Mouse (Mus musculus) gastrocnemius, adult 2 months (tissue): ENCODE measurements around the gene Gm15013. TPM values are rescaled to one million over a fixed set of nuclear protein-coding genes. Genes with fewer than 3 reads are reported as not detected.
A peak's percentile ranks its signal among the peaks of the same experiment; 100 is the strongest.
"Not testable (repeated sequence)": the region's sequence is repeated elsewhere in the genome, so short reads cannot be mapped to it uniquely, and the experiment has no call there.

Source experiments
- DNase-seq: peaks from one replicate; pipeline ENCODE4 v3.0.0; 2022
- H3K27ac ChIP-seq: fragments of 200-600 bp; 2 replicates; pipeline ENCODE4 v1.8.1; 2022; ENCODE audit warnings: mild to moderate bottlenecking
- H3K4me3 ChIP-seq: fragments of 200-600 bp; 2 replicates; pipeline ENCODE4 v1.8.1; 2022; ENCODE audit warnings: mild to moderate bottlenecking, moderate library complexity
- CTCF ChIP-seq: fragments of 200-600 bp; IDR thresholded peaks from 2 replicates; pipeline ENCODE4 v1.8.1; 2022; ENCODE audit warnings: antibody characterized with exemption, mild to moderate bottlenecking, moderate library complexity
- intact Hi-C: fragments of 180-260 bp; cut with DNase I; formaldehyde crosslinking; loops from one replicate; pipeline ENCODE4 v1.15.1; 2025
- long read RNA-seq, 2 experiments: library from polyadenylated mRNA; stranded (forward); transcript quantifications; one replicate each; pipeline ENCODE4 v2.0.0; 2021
- total RNA-seq, 2 experiments: library from RNA; stranded (reverse); gene quantifications; 2 replicates each; pipeline ENCODE4 v1.2.3; 2021

The Gm15013 gene
- total RNA-seq: not detected
- long read RNA-seq, experiment 1: 0 reads
- long read RNA-seq, experiment 2, partial matches to known transcripts: 0 of 1 reads
- long read RNA-seq, experiment 2, other reads (novel, unspliced or antisense): 0 of 1 reads

DNA sequence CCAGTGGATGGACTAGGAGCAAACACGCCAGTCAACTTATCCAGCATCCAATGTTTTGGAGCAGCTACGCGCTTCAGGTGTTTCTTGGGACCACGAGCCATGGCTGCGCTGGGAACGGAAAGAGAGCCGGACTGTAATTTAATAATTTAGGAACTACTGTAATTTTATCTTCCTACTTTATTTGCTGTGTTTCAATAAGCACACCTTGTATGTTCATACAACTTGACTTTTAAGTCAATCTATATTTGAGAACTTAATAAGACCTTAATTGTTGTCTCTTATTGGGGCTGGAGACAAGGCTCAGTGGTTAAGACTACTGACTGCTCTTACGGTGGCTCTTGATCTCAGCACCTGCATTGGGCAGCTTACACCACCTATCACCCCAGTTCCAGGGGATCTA is at the start of gene Gm15013:
Gene Gm15013 (minus strand): TSS at position 101 of the 400 bp plus-strand sequence.
- intact Hi-C loops: no loop called here
- TF ChIP-seq CTCF: no peak
- no peak within 1 kb of the TSS for H3K27ac ChIP-seq
- DNase-seq: no peak
- no peak within 1 kb of the TSS for H3K4me3 ChIP-seq

DNA sequence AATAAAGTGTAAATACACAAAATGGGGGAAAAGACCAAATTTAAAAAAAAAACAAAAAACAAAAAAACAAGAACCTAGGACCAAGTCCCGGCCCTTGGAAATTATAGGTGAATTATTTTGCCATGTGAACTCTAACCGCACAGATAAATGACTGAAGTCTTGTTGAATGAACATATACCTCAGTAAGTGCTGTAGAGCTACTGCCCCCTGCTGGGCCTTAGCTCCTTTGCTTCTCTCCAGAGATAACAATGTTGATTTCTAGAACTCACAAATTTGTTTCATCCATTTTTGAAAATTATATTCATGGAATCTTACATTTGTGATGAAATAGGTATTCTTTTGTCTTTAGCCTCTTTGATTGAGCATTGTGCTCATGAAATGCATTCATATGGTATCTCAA is 48.3 kb upstream of the Gm15013 start:
- DNase-seq: peak; percentile 26

GRCm38 (mm10) chrX:139758634-139759033 is 44.4 kb upstream of the Gm15013 start:
- H3K4me3 ChIP-seq, DNase-seq, H3K27ac ChIP-seq, intact Hi-C loops: not testable (repeated sequence)

More for the DNA sequence above, 48.3 kb upstream of the Gm15013 start:
- Histone ChIP-seq H3K27ac (no peak overlapping the region), H3K4me3 (no peak overlapping the region)
- intact Hi-C loops: no loop called here
- TF ChIP-seq CTCF: peak; percentile 60

DNA sequence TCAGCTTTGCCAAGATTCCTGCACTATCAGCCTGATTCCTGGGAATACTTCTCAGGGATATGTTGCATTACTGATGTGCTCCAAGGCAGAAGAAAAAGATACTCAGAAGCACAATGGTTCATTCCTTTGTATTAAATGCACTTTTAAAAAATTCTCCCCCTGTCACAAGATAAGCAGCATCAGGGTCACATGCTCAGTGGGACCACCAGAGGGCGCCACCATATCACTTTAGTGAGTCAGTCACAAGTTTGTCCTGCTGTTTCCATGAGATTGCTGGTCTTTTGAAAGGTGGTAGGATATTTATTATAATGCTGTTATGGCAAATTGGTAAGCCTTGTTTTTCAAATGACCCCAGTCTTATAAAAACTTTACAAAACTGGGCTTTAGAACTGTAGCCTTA is 37.6 kb upstream of the Gm15013 start:
- Histone ChIP-seq H3K27ac (no peak overlapping the region), H3K4me3 (no peak overlapping the region)
- TF ChIP-seq CTCF: peak; percentile 76
- DNase-seq: peak; percentile 54
- intact Hi-C loops: loop anchor here (5.0 kb wide), 1 partner anchor 80 kb away; no protein-coding TSS in a partner anchor

DNA sequence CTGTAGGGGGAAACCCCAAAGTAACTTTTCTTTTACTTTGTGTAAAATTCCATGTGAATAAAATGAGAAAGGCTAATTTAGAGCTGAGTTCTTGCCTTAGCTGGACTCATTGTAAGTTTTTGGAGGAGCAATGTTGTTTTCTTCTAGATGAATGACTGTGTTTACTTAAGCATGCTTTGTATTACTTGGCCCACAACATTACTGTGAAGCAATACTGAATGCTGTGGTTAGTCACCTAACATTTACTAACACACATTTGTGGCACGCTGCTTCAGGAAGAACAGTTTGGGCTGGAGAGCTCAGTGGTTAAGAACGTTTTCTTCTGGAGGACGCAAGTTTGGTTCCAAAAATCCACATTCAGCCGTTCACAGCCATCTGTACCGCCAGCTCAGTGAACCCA is 22.8 kb upstream of the Gm15013 start:
- no peak for DNase-seq
- TF ChIP-seq CTCF: no peak
- intact Hi-C loops: no loop called here

DNA sequence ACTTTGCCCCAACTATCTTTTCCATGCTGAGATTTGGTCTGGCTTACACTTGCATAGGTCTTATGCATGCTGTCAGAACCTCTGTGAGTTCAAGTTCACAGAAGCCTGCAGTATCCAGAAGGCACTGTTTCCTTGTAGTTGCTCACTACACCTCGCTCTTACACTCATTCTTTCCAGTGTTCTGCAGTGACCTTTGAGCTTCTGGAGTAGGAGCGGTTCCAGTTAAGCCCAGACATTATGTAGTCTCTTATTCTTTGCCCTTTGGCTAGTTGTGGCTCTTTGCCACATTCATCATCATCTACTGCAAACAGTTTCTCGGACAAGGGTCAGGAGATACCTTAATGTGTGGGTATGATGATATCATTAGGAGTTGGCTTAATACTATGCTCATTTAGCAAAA is 16.3 kb upstream of the Gm15013 start:
- Histone ChIP-seq H3K27ac (no peak overlapping the region), H3K4me3 (no peak overlapping the region)
- intact Hi-C loops: no loop called here
- TF ChIP-seq CTCF: no peak
- DNase-seq: no peak

More for the DNA sequence above, 22.8 kb upstream of the Gm15013 start:
- Histone ChIP-seq H3K27ac (no peak overlapping the region), H3K4me3 (no peak overlapping the region)

DNA sequence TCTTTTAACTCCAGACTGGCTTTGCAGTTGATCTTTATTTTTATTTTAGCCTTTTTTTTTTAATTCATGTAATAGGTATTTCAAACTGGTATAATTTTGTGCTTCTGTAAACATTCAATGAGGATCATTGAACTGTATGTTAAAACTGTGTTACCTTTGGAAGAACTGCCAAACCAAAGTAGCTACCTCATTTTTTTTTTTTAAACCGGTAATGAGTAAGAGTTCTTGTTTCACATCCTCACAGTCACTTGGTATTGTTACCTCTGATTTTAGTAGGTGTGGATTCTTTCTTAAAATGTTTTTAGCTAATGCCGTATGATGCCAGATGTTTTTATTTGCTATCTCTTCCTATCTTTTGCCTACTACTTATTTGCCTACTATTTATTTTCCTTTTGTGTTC is 8.1 kb upstream of the Gm15013 start:
- Histone ChIP-seq H3K27ac (no peak overlapping the region), H3K4me3 (no peak overlapping the region)
- TF ChIP-seq CTCF: no peak
- no peak for DNase-seq
- intact Hi-C loops: no loop called here

DNA sequence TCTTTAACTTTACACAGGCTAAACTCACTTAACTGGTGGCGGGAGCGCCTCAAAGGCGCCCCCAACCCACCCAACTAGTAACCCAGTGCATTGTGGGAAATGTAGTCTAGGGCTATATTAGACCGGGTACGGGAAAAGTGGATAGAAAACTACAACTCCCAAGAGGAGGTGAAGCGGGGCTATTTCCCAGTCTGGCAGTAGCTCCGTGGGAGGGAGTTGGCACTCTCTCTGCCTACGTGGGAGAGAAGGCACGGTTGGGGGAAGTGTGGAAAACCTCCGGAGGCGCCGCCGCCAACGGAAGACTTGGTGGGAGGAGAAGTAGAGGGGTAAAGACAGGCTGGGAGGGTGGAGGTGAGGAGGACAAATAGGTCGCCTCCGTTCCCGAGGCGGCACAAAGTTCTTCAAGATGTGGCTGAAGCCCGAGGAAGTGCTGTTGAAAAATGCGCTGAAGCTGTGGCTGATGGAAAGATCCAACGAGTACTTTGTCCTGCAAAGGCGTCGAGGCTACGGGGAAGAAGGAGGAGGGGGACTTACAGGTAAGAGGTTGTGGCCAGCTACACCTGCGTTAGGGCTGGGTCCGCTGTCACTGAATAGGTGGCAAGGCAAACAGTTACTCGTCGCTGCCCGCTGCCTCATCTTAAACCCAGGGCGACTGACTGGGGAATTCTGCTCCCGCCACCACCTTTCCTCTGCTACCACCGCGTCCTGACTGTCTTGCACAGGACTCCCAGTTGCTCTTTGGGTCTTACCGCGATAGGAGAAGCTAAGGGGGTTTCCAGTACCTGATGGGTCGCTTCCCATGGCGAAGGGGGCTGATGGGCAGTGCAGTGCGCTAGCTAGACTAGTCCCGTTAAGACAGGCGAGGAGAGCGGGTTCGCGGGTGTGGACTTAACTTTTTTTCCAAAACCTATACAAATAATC is 29.2 kb downstream of the Gm15013 start, which contains the start of gene Tbc1d8b:
Gene Tbc1d8b (plus strand): TSS at position 222 of the 921 bp plus-strand sequence.
- H3K4me3 ChIP-seq: peak within 1 kb of the TSS; percentile 83
- DNase-seq: peak; percentile 89
- intact Hi-C loops: no loop called here
- no peak for TF ChIP-seq CTCF
- H3K27ac ChIP-seq: peak within 1 kb of the TSS; percentile 87

- intact Hi-C loops: no loop called here
- Histone ChIP-seq H3K27ac (peak overlapping the region; percentile 87), H3K4me3 (peak overlapping the region; percentile 83)
- peak; percentile 13 for DNase-seq
- no peak for TF ChIP-seq CTCF
Measured at GRCm38 (mm10) chrX:139684410-139684774, 29.9 kb downstream of the Gm15013 start.

DNA sequence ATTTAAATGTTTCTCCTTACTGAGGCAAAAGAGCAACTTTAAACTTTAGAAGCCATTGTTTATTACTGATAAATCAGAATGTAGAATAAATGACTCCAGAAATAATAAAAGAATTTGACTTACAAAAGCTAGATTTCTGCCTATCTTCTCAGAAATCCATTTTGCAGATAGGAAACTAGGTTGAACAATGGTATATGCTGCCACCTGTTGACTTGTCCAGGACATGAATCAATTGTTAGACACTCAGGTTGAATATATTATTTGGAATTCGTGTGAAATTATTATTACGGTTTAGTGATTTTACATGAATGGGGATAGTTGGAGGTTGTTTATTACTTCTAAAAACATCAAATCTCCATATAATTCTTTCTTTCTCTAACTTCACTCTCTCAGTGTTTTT is 48.5 kb downstream of the Gm15013 start:
- intact Hi-C loops: no loop called here
- peak; percentile 53 for TF ChIP-seq CTCF

More for the DNA sequence above, 48.5 kb downstream of the Gm15013 start:
- Histone ChIP-seq H3K27ac (no peak overlapping the region), H3K4me3 (no peak overlapping the region)
- DNase-seq: no peak

Other genes with a start within 250 kb of the Gm15013 start
- gene D330045A20Rik, start 234.1 kb downstream of the Gm15013 start, total RNA-seq: under 1 TPM in 1 of 2 experiments, not detected in 1; 0.25 TPM
- gene Rnf128, start 151.2 kb downstream of the Gm15013 start, total RNA-seq: 10 to 100 TPM; 14.7 to 26.6 TPM
- 1 to 10 TPM; 4.4 to 4.6 TPM for gene Tbc1d8b, start 29.5 kb downstream of the Gm15013 start, total RNA-seq
- gene Ripply1, start 67.9 kb upstream of the Gm15013 start, total RNA-seq: not detected
- gene Cldn2, start 86.3 kb upstream of the Gm15013 start, total RNA-seq: not detected
- gene Morc4, start 157.2 kb upstream of the Gm15013 start, total RNA-seq: 1 to 10 TPM; 4.0 to 4.3 TPM